Mouse (Mus musculus) lung, adult 18-20 months (tissue): ENCODE measurements around the gene Tmem232.
"Not testable (repeated sequence)": the region's sequence is repeated elsewhere in the genome, so short reads cannot be mapped to it uniquely, and the experiment has no call there.

Experiments used
- DNase-seq, 2 experiments: peaks; one replicate each; pipeline ENCODE4 v3.0.0; 2022; ENCODE audit warnings: mixed read lengths in 2 of 2

Tmem232 gene

GRCm38 (mm10) chr17:65540441-65541272 is at the start of gene Tmem232:
TSS of gene Tmem232 (minus strand) at chr17:65540782.
- DNase-seq: peak; percentile 48 to 64

- DNase-seq: no peak
Observed at GRCm38 (mm10) chr17:65586892-65587291, 46.3 kb upstream of the Tmem232 start.

- DNase-seq: no peak
Observed at GRCm38 (mm10) chr17:65581440-65581839, 40.9 kb upstream of the Tmem232 start.

- no peak for DNase-seq
Observed at GRCm38 (mm10) chr17:65579766-65580165, 39.2 kb upstream of the Tmem232 start.

GRCm38 (mm10) chr17:65575339-65575738 is 34.8 kb upstream of the Tmem232 start:
- DNase-seq: no peak

GRCm38 (mm10) chr17:65574850-65575249 is 34.3 kb upstream of the Tmem232 start:
- DNase-seq: no peak

- peak in 1 of 2 experiments; percentile 29 for DNase-seq
Observed at GRCm38 (mm10) chr17:65571866-65572265, 31.3 kb upstream of the Tmem232 start.

GRCm38 (mm10) chr17:65571466-65571865 is 30.9 kb upstream of the Tmem232 start:
- peak; percentile 39 to 60 for DNase-seq

- no peak for DNase-seq
Observed at GRCm38 (mm10) chr17:65564189-65564588, 23.6 kb upstream of the Tmem232 start.

GRCm38 (mm10) chr17:65563345-65563744 is 22.8 kb upstream of the Tmem232 start:
- DNase-seq: no peak

GRCm38 (mm10) chr17:65562761-65563160 is 22.2 kb upstream of the Tmem232 start:
- peak; percentile 26 to 47 for DNase-seq

GRCm38 (mm10) chr17:65561361-65562015 is 20.9 kb upstream of the Tmem232 start:
- DNase-seq: no peak

- no peak for DNase-seq
Observed at GRCm38 (mm10) chr17:65559273-65559672, 18.7 kb upstream of the Tmem232 start.

- DNase-seq: no peak
Observed at GRCm38 (mm10) chr17:65558788-65559187, 18.2 kb upstream of the Tmem232 start.

- DNase-seq: peak; percentile 55 to 74
Observed at GRCm38 (mm10) chr17:65558217-65558616, 17.6 kb upstream of the Tmem232 start.

- no peak for DNase-seq
Observed at GRCm38 (mm10) chr17:65557212-65557611, 16.6 kb upstream of the Tmem232 start.

- DNase-seq: no peak
Observed at GRCm38 (mm10) chr17:65556798-65557197, 16.2 kb upstream of the Tmem232 start.

- no peak for DNase-seq
Observed at GRCm38 (mm10) chr17:65552426-65552997, 11.9 kb upstream of the Tmem232 start.

- no peak for DNase-seq
Observed at GRCm38 (mm10) chr17:65550357-65550756, 9.8 kb upstream of the Tmem232 start.

- peak; percentile 13 to 43 for DNase-seq
Observed at GRCm38 (mm10) chr17:65548698-65549365, 8.2 kb upstream of the Tmem232 start.

GRCm38 (mm10) chr17:65546221-65546620 is 5.6 kb upstream of the Tmem232 start:
- not testable (repeated sequence) for DNase-seq

- peak; percentile 41 to 51 for DNase-seq
Observed at GRCm38 (mm10) chr17:65536156-65536555, 4.4 kb downstream of the Tmem232 start.

- not testable (repeated sequence) for DNase-seq
Observed at GRCm38 (mm10) chr17:65532381-65532780, 8.2 kb downstream of the Tmem232 start.
